Comparison of ENCODE assay signal across 15 mouse cellular contexts in genomic region chr1:68839352-68839751, GRCm38 (mm10).
"Had no signal": no experiment of that assay in that cellular context is flagged by ENCODE, and none has a peak within 500 bp of the region (broad histone marks: within the 10 kb centered on the region; RNA-seq: fewer than 3 reads in every experiment).

No protein-coding gene starts in this region.

- H3K4me1 ChIP-seq: limb, embryonic 13.5 days; midbrain, embryonic 10.5 days; neural tube, embryonic 12.5 days; stomach, embryonic 15.5 days had no signal

- H3K36me3 ChIP-seq: limb, embryonic 13.5 days; midbrain, embryonic 10.5 days; neural tube, embryonic 12.5 days; stomach, embryonic 15.5 days had no signal

- H3K9ac ChIP-seq: limb, embryonic 13.5 days; liver, embryonic 14.5 days; neural tube, embryonic 12.5 days; stomach, embryonic 15.5 days had no signal

- H3K27me3 ChIP-seq: limb, embryonic 13.5 days; neural tube, embryonic 12.5 days; stomach, embryonic 15.5 days had no signal

- H3K27ac ChIP-seq: kidney, postnatal 0 days; limb, embryonic 13.5 days; liver, embryonic 14.5 days; midbrain, embryonic 10.5 days; neural tube, embryonic 12.5 days; stomach, embryonic 15.5 days had no signal

- DNase-seq: kidney, adult 9 months; kidney, postnatal 36 days; layer of hippocampus, adult 9-11 months; left cerebral cortex, postnatal 4 days; lung, adult 18-20 months; right cerebral cortex, postnatal 14 days; thymus, adult 2 months; thymus, postnatal 25 days had no signal

- H3K4me3 ChIP-seq: limb, embryonic 13.5 days; midbrain, embryonic 10.5 days; myocyte; neural tube, embryonic 12.5 days; stomach, embryonic 15.5 days had no signal

- H3K9me3 ChIP-seq: limb, embryonic 13.5 days; neural tube, embryonic 12.5 days; stomach, embryonic 15.5 days had no signal

- H3K4me2 ChIP-seq: limb, embryonic 13.5 days; neural tube, embryonic 12.5 days; stomach, embryonic 15.5 days had no signal
